Mouse (Mus musculus) C2C12 (cell line): Measurements from ENCODE around the gene C2cd6.

ENCODE experiments used
- CTCF ChIP-seq: IDR thresholded peaks from one replicate; pipeline ENCODE4 v1.5.1; 2011; ENCODE audit not compliant: control insufficient read depth, insufficient read depth, insufficient read length
- MAX ChIP-seq: IDR thresholded peaks from one replicate; pipeline ENCODE4 v1.6.1; 2011; ENCODE audit warnings: mild to moderate bottlenecking, control low read depth
- MYOD1 ChIP-seq: IDR thresholded peaks from one replicate; pipeline ENCODE4 v1.6.1; 2011; ENCODE audit warnings: low read depth; ENCODE audit not compliant: control insufficient read depth, insufficient read length
- MYOG ChIP-seq: IDR thresholded peaks from one replicate; pipeline ENCODE4 v1.6.1; 2011; ENCODE audit not compliant: control insufficient read depth, insufficient read length; ENCODE audit errors: extremely low read depth
- USF1 ChIP-seq: IDR thresholded peaks from one replicate; pipeline ENCODE4 v1.6.1; 2011; ENCODE audit warnings: low read depth, mild to moderate bottlenecking, control low read depth, moderate library complexity

DNA sequence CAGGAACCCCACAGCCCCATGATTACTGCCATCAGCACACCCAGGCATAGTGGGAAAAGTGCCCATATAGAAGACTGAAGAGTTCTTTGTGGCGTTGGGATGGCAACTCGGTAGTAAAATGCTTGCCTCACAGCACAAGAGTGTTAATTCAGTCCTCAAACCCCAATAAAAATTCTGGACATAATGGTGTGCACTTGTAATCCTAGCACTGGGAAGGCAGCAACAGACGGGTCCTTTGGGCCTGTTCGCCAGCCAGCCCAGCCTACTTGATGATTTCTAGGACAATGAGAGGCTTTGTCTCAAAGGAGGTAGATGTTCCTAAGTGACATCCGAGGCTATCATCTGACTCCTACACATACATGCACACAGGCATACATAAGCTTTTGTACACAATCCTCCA lies 57.0 kb downstream of the C2cd6 start:
- no peak for TF ChIP-seq CTCF
- TF ChIP-seq MYOG: no peak
- no peak for TF ChIP-seq USF1
- no peak for TF ChIP-seq MYOD1
- TF ChIP-seq MAX: no peak
